Mouse (Mus musculus): Measurements from ENCODE around the gene Klk1b1. TPM values are rescaled to one million over a fixed set of nuclear protein-coding genes. Genes with fewer than 3 reads are reported as not detected.
"Not testable (repeated sequence)": the region's sequence is repeated elsewhere in the genome, so short reads cannot be mapped to it uniquely, and the experiment has no call there.

Gene Klk1b1
- polyA plus RNA-seq, 1 experiment from 2014 or later, result not detected

GRCm38 (mm10) chr7:43942293-43942692 is 24.3 kb upstream of the Klk1b1 start:
- DNase-seq (ENCODE audit: extremely low spot score, low spot score); H3K9me3 ChIP-seq; H3K4me1 ChIP-seq; H3K36me3 ChIP-seq (replicated peaks); H3K27me3 ChIP-seq (ENCODE audit: poor library complexity, severe bottlenecking); H3K27ac ChIP-seq; H3K4me3 ChIP-seq: not testable (repeated sequence)
- WGBS, result 86% methylated on average over 3 of the region's 3 CpGs

- no peak for DNase-seq (ENCODE audit: extremely low spot score, low spot score)
- Histone ChIP-seq H3K9me3 (no peaks in the 10 kb centered on the region), H3K4me1 (no peaks in the 10 kb centered on the region), H3K27ac (no peak overlapping the region), H3K36me3 (replicated peaks) (no peaks in the 10 kb centered on the region), H3K27me3 (ENCODE audit: poor library complexity, severe bottlenecking) (no peaks in the 10 kb centered on the region), H3K4me3 (no peak overlapping the region)
- 88% methylated on average over 3 of the region's 3 CpGs for WGBS
Observed at GRCm38 (mm10) chr7:43944727-43945264, 21.8 kb upstream of the Klk1b1 start.

GRCm38 (mm10) chr7:43950364-43950763 is 16.2 kb upstream of the Klk1b1 start, which contains the start of gene Klk1b8:
TSS of gene Klk1b8 (plus strand) at chr7:43950664.
- Histone ChIP-seq H3K27me3 (ENCODE audit: poor library complexity, severe bottlenecking) (no peaks in the 10 kb centered on the region), H3K36me3 (replicated peaks) (no peaks in the 10 kb centered on the region), H3K27ac (no peak within 1 kb of the TSS), H3K4me3 (no peak within 1 kb of the TSS), H3K9me3 (no peaks in the 10 kb centered on the region), H3K4me1 (no peaks in the 10 kb centered on the region)
- DNase-seq (ENCODE audit: extremely low spot score, low spot score), result no peak
- WGBS, result 86% methylated on average over 2 of the region's 2 CpGs

- H3K36me3 ChIP-seq (replicated peaks), result no peaks in the 10 kb centered on the region
- no peak for DNase-seq (ENCODE audit: extremely low spot score, low spot score)
- WGBS, result 78% methylated on average over 4 of the region's 4 CpGs
- H3K9me3 ChIP-seq, result no peaks in the 10 kb centered on the region
- H3K27me3 ChIP-seq (ENCODE audit: poor library complexity, severe bottlenecking), result no peaks in the 10 kb centered on the region
- H3K27ac ChIP-seq, result no peak overlapping the region
- H3K4me3 ChIP-seq, result no peak overlapping the region
- H3K4me1 ChIP-seq, result no peaks in the 10 kb centered on the region
Observed at GRCm38 (mm10) chr7:43952703-43953102, 13.8 kb upstream of the Klk1b1 start.

- H3K27ac ChIP-seq, result no peak overlapping the region
- H3K9me3 ChIP-seq, result no peaks in the 10 kb centered on the region
- no peak overlapping the region for H3K4me3 ChIP-seq
- H3K4me1 ChIP-seq, result no peaks in the 10 kb centered on the region
- DNase-seq (ENCODE audit: extremely low spot score, low spot score), result no peak
- H3K36me3 ChIP-seq (replicated peaks), result no peaks in the 10 kb centered on the region
- 84% methylated on average over 3 of the region's 3 CpGs for WGBS
- H3K27me3 ChIP-seq (ENCODE audit: poor library complexity, severe bottlenecking), result no peaks in the 10 kb centered on the region
Observed at GRCm38 (mm10) chr7:43967058-43967457, 507 bp downstream of the Klk1b1 start.

GRCm38 (mm10) chr7:43967612-43968011 is 1.1 kb downstream of the Klk1b1 start:
- H3K27me3 ChIP-seq (ENCODE audit: poor library complexity, severe bottlenecking), result no peaks in the 10 kb centered on the region
- no peaks in the 10 kb centered on the region for H3K9me3 ChIP-seq
- no peak overlapping the region for H3K27ac ChIP-seq
- H3K4me3 ChIP-seq, result no peak overlapping the region
- 86% methylated on average over 2 of the region's 2 CpGs for WGBS
- H3K4me1 ChIP-seq, result no peaks in the 10 kb centered on the region
- no peaks in the 10 kb centered on the region for H3K36me3 ChIP-seq (replicated peaks)
- DNase-seq (ENCODE audit: extremely low spot score, low spot score), result no peak

- not testable (repeated sequence) for H3K4me1 ChIP-seq; H3K27me3 ChIP-seq (ENCODE audit: poor library complexity, severe bottlenecking); H3K4me3 ChIP-seq; H3K36me3 ChIP-seq (replicated peaks); H3K27ac ChIP-seq; H3K9me3 ChIP-seq; DNase-seq (ENCODE audit: extremely low spot score, low spot score)
- 76% methylated on average over 1 of the region's 1 CpGs for WGBS
Observed at GRCm38 (mm10) chr7:43975761-43976160, 9.2 kb downstream of the Klk1b1 start, which contains the start of gene Klk1b9. TSS of gene Klk1b9 (plus strand) at chr7:43976061.

- Histone ChIP-seq H3K27me3 (ENCODE audit: poor library complexity, severe bottlenecking) (no peaks in the 10 kb centered on the region), H3K27ac (no peak overlapping the region), H3K4me3 (no peak overlapping the region), H3K36me3 (replicated peaks) (no peaks in the 10 kb centered on the region), H3K9me3 (no peaks in the 10 kb centered on the region), H3K4me1 (no peaks in the 10 kb centered on the region)
- DNase-seq (ENCODE audit: extremely low spot score, low spot score), result no peak
Observed at GRCm38 (mm10) chr7:43985657-43986056, 19.1 kb downstream of the Klk1b1 start.

- not testable (repeated sequence) for H3K36me3 ChIP-seq (replicated peaks); H3K4me1 ChIP-seq; H3K4me3 ChIP-seq; H3K27me3 ChIP-seq (ENCODE audit: poor library complexity, severe bottlenecking); H3K27ac ChIP-seq; H3K9me3 ChIP-seq; DNase-seq (ENCODE audit: extremely low spot score, low spot score)
- 61% methylated on average over 1 of the region's 1 CpGs for WGBS
Observed at GRCm38 (mm10) chr7:43994821-43995220, 28.3 kb downstream of the Klk1b1 start.

- not testable (repeated sequence) for H3K4me3 ChIP-seq; H3K9me3 ChIP-seq; H3K36me3 ChIP-seq (replicated peaks); DNase-seq (ENCODE audit: extremely low spot score, low spot score); H3K4me1 ChIP-seq; H3K27ac ChIP-seq; H3K27me3 ChIP-seq (ENCODE audit: poor library complexity, severe bottlenecking)
- 89% methylated on average over 4 of the region's 4 CpGs for WGBS
Observed at GRCm38 (mm10) chr7:43995577-43995976, 29.0 kb downstream of the Klk1b1 start, which contains the start of gene Klk1b11. TSS of gene Klk1b11 (plus strand) at chr7:43995877.

- H3K27me3 ChIP-seq (ENCODE audit: poor library complexity, severe bottlenecking), result no peaks in the 10 kb centered on the region
- H3K4me1 ChIP-seq, result no peaks in the 10 kb centered on the region
- H3K27ac ChIP-seq, result no peak overlapping the region
- no peaks in the 10 kb centered on the region for H3K36me3 ChIP-seq (replicated peaks)
- H3K9me3 ChIP-seq, result no peaks in the 10 kb centered on the region
- H3K4me3 ChIP-seq, result no peak overlapping the region
- DNase-seq (ENCODE audit: extremely low spot score, low spot score), result no peak
Observed at GRCm38 (mm10) chr7:44004847-44005246, 38.3 kb downstream of the Klk1b1 start.

GRCm38 (mm10) chr7:44011868-44012267 is 45.3 kb downstream of the Klk1b1 start, which contains the start of gene Klk1b26:
TSS of gene Klk1b26 (plus strand) at chr7:44012168.
- H3K27ac ChIP-seq; H3K36me3 ChIP-seq (replicated peaks); H3K4me1 ChIP-seq; DNase-seq (ENCODE audit: extremely low spot score, low spot score); H3K27me3 ChIP-seq (ENCODE audit: poor library complexity, severe bottlenecking); H3K9me3 ChIP-seq; H3K4me3 ChIP-seq: not testable (repeated sequence)

GRCm38 (mm10) chr7:44014666-44015065 is 48.1 kb downstream of the Klk1b1 start:
- not testable (repeated sequence) for H3K27ac ChIP-seq; DNase-seq (ENCODE audit: extremely low spot score, low spot score); H3K9me3 ChIP-seq; H3K36me3 ChIP-seq (replicated peaks); H3K27me3 ChIP-seq (ENCODE audit: poor library complexity, severe bottlenecking); H3K4me1 ChIP-seq; H3K4me3 ChIP-seq
- 85% methylated on average over 6 of the region's 6 CpGs for WGBS

GRCm38 (mm10) chr7:44015071-44015470 is 48.5 kb downstream of the Klk1b1 start:
- H3K9me3 ChIP-seq, result no peaks in the 10 kb centered on the region
- WGBS, result 94% methylated on average over 5 of the region's 5 CpGs
- no peak overlapping the region for H3K4me3 ChIP-seq
- H3K4me1 ChIP-seq, result no peaks in the 10 kb centered on the region
- H3K27me3 ChIP-seq (ENCODE audit: poor library complexity, severe bottlenecking), result no peaks in the 10 kb centered on the region
- H3K27ac ChIP-seq, result no peak overlapping the region
- DNase-seq (ENCODE audit: extremely low spot score, low spot score), result no peak
- H3K36me3 ChIP-seq (replicated peaks), result no peaks in the 10 kb centered on the region
